8 mouse cellular contexts compared by ENCODE assay signal in genomic region chr12:35533748-35534113, GRCm38 (mm10). TPM values are rescaled to one million over a fixed set of nuclear protein-coding genes. Genes with fewer than 3 reads are reported as not detected.
DNase-seq lines count a peak whose midpoint lies in the region; ATAC-seq and TF ChIP-seq lines count a peak whose summit lies in the region.

No protein-coding gene starts in this region.

- peak overlapping the region; percentile 75 for H3K4me2 ChIP-seq in hindbrain, embryonic 14.5 days (replicated peaks)
- peak overlapping the region; percentile 92 for H3K4me2 ChIP-seq in midbrain, embryonic 14.5 days (ENCODE audit: low read length)

- TF ChIP-seq CTCF in kidney, adult 2 months (conservative IDR thresholded peaks at IDR 0.05; ENCODE audit: insufficient read depth, insufficient read length, low read depth, low read length), result no peak
- TF ChIP-seq CTCF in bone marrow macrophage, adult 2 months (IDR thresholded peaks at IDR 0.05; ENCODE audit: low read depth, low read length), result no peak

- H3K9me3 ChIP-seq in hindbrain, embryonic 14.5 days (ENCODE audit: control insufficient read depth, low read length), result no peaks in the 10 kb centered on the region
- H3K9me3 ChIP-seq in midbrain, embryonic 14.5 days (ENCODE audit: control insufficient read depth, low read length), result no peaks in the 10 kb centered on the region

- H3K9ac ChIP-seq in hindbrain, embryonic 14.5 days, result peak overlapping the region; percentile 80; the same call in 1 of the 2 replicates
- no peak overlapping the region for H3K9ac ChIP-seq in midbrain, embryonic 14.5 days (replicated peaks; ENCODE audit: low read length)

- H3K27ac ChIP-seq in kidney, adult 2 months (ENCODE audit: insufficient read depth, low read depth, low read length), result peak overlapping the region; percentile 71; the same call in 1 of the 2 replicates
- no peak overlapping the region for H3K27ac ChIP-seq in bone marrow macrophage, adult 2 months (ENCODE audit: insufficient read depth, low read depth, low read length)
- H3K27ac ChIP-seq in hindbrain, embryonic 14.5 days, result no peak overlapping the region
- no peak overlapping the region for H3K27ac ChIP-seq in midbrain, embryonic 14.5 days (replicated peaks; ENCODE audit: low read depth, low read length)

- no peak for TF ChIP-seq POLR2A in kidney, adult 2 months (IDR thresholded peaks at IDR 0.05; ENCODE audit: low read depth, low read length)
- no peak for TF ChIP-seq POLR2A in bone marrow macrophage, adult 2 months (IDR thresholded peaks at IDR 0.05; ENCODE audit: borderline replicate concordance, low read depth, low read length)

- H3K4me3 ChIP-seq in kidney, adult 2 months (ENCODE audit: insufficient read depth, low read depth, low read length), result peak overlapping the region; percentile 96
- peak overlapping the region; percentile 75 for H3K4me3 ChIP-seq in bone marrow macrophage, adult 2 months (ENCODE audit: insufficient read depth, low read length)
- H3K4me3 ChIP-seq in hindbrain, embryonic 14.5 days (replicated peaks; ENCODE audit: low read length), result peak overlapping the region; percentile 92
- H3K4me3 ChIP-seq in midbrain, embryonic 14.5 days (replicated peaks; ENCODE audit: low read depth, low read length), result peak overlapping the region; percentile 80

- no peaks in the 10 kb centered on the region for H3K27me3 ChIP-seq in kidney, adult 2 months (replicated peaks; ENCODE audit: control insufficient read depth, insufficient read depth, low read length)
- H3K27me3 ChIP-seq in hindbrain, embryonic 14.5 days (ENCODE audit: control insufficient read depth, insufficient read depth, low read length), result peaks cover 7% of the 10 kb centered on the region
- H3K27me3 ChIP-seq in midbrain, embryonic 14.5 days (ENCODE audit: control insufficient read depth, insufficient read depth, low read length), result peaks cover 7% of the 10 kb centered on the region; the same call in 1 of the 2 replicates

- H3K4me1 ChIP-seq in kidney, adult 2 months (ENCODE audit: control insufficient read depth, insufficient read depth, low read length), result 0 out of 2 replicates have a peak, but pooled peaks cover 3% of the 10 kb centered on the region
- peaks cover 5% of the 10 kb centered on the region; the same call in 1 of the 2 replicates for H3K4me1 ChIP-seq in bone marrow macrophage, adult 2 months (ENCODE audit: control insufficient read depth, insufficient read depth, low read length)
- H3K4me1 ChIP-seq in hindbrain, embryonic 14.5 days (replicated peaks; ENCODE audit: control insufficient read depth, insufficient read depth, low read length), result no peaks in the 10 kb centered on the region
- H3K4me1 ChIP-seq in midbrain, embryonic 14.5 days (ENCODE audit: control insufficient read depth, insufficient read depth, low read length), result no peaks in the 10 kb centered on the region

- no peaks in the 10 kb centered on the region for H3K36me3 ChIP-seq in kidney, adult 2 months (ENCODE audit: control insufficient read depth, insufficient read depth, low read length)
- no peaks in the 10 kb centered on the region for H3K36me3 ChIP-seq in hindbrain, embryonic 14.5 days (replicated peaks; ENCODE audit: control insufficient read depth, insufficient read depth)
- no peaks in the 10 kb centered on the region for H3K36me3 ChIP-seq in midbrain, embryonic 14.5 days (ENCODE audit: control insufficient read depth, insufficient read depth, low read length)

- no peak for ATAC-seq in hindbrain, embryonic 14.5 days (ENCODE audit: low FRiP score)
- ATAC-seq in midbrain, embryonic 14.5 days (ENCODE audit: low FRiP score, low TSS enrichment), result no peak

- DNase-seq in kidney, adult 2 months, result no peak
- no peak for DNase-seq in kidney, postnatal 10 days
- no peak for DNase-seq in hindbrain, embryonic 14.5 days (ENCODE audit: low spot score)
- no peak for DNase-seq in midbrain, embryonic 14.5 days
- DNase-seq in testis, postnatal 14 days (ENCODE audit: low spot score), result no peak
- DNase-seq in thymus, adult 18-20 months, result no peak
- no peak for DNase-seq in adrenal gland, adult (ENCODE audit: inconsistent age in 2 of 2, low spot score in 1 of 2)

RNA-seq across cellular contexts. Expression of gene Ahr, which starts 1.1 kb away (rescaled TPM):
- polyA plus RNA-seq in kidney, adult 2 months (2012; rRNA removed), result 3.2 and 3.9 TPM in 2 replicates
- 6.5 and 6.7 TPM in 2 replicates for polyA plus RNA-seq in bone marrow macrophage, adult 2 months (2012; ENCODE audit: insufficient read depth, insufficient read length, missing spikeins)
- polyA plus RNA-seq in hindbrain, embryonic 14.5 days (2014; fragmentation: Nextera tagmentation; extraction: Ambion mirVana), result 6.0 and 6.9 TPM in 2 replicates
- polyA plus RNA-seq in midbrain, embryonic 14.5 days (2014; fragmentation: Nextera tagmentation; extraction: Ambion mirVana), result 2.4 and 2.9 TPM in 2 replicates
